Mouse (Mus musculus) cortical plate, adult 2 months (tissue): ENCODE results near the gene Gxylt2. TPM values are rescaled to one million over a fixed set of nuclear protein-coding genes. Genes with fewer than 3 reads are reported as not detected.

Experiments used
- H3K27ac ChIP-seq: fragments of 200-500 bp; 2 replicates; pipeline ENCODE4 v1.5.1; 2012; ENCODE audit warnings: low read length, control low read depth, inconsistent platforms; ENCODE audit not compliant: insufficient read depth
- H3K4me1 ChIP-seq: fragments of 200-500 bp; 2 replicates; pipeline ENCODE4 v1.6.1; 2011; ENCODE audit warnings: low read length; ENCODE audit not compliant: control insufficient read depth, insufficient read depth
- H3K4me3 ChIP-seq: fragments of 200-500 bp; 2 replicates; pipeline ENCODE4 v1.5.1; 2011; ENCODE audit warnings: mild to moderate bottlenecking, low read length, control low read depth; ENCODE audit not compliant: insufficient read depth
- CTCF ChIP-seq: fragments of 200-500 bp; IDR thresholded peaks from 2 replicates; pipeline ENCODE4 v1.5.1; 2011; ENCODE audit warnings: mild to moderate bottlenecking, control low read depth, low read length; ENCODE audit not compliant: insufficient read depth; ENCODE audit errors: extremely low read depth
- POLR2A ChIP-seq: fragments of 200-500 bp; IDR thresholded peaks from 2 replicates; pipeline ENCODE4 v1.6.1; 2011; ENCODE audit warnings: mild to moderate bottlenecking, low read length, control low read depth; ENCODE audit not compliant: insufficient read depth; ENCODE audit errors: extremely low read depth
- polyA plus RNA-seq: library from polyadenylated mRNA; depleted of rRNA; stranded (reverse); fragments of >200 nt; gene quantifications from 2 replicates; pipeline ENCODE4 v1.2.3, GENCODE M21; 2012

The Gxylt2 gene
- polyA plus RNA-seq, 1 experiment = 0.77 TPM

- TF ChIP-seq POLR2A (no peak), CTCF (no peak)
- H3K27ac ChIP-seq = no peak overlapping the region
- no peaks in the 10 kb centered on the region for H3K4me1 ChIP-seq
- no peak overlapping the region for H3K4me3 ChIP-seq
These were observed 4.9 kb downstream of the Gxylt2 start for GRCm38 (mm10) chr6:100709483-100709882.

GRCm38 (mm10) chr6:100710170-100710569 lies 5.6 kb downstream of the Gxylt2 start:
- TF ChIP-seq CTCF (0 out of 2 replicates have a peak, but pooled peaks have one; percentile 2), POLR2A (no peak)
- no peak overlapping the region for H3K27ac ChIP-seq
- H3K4me3 ChIP-seq = no peak overlapping the region
- no peaks in the 10 kb centered on the region for H3K4me1 ChIP-seq

- Histone ChIP-seq H3K27ac (no peak overlapping the region), H3K4me3 (no peak overlapping the region), H3K4me1 (no peaks in the 10 kb centered on the region)
- TF ChIP-seq CTCF = no peak
These were observed 6.3 kb downstream of the Gxylt2 start for GRCm38 (mm10) chr6:100710866-100711265.

GRCm38 (mm10) chr6:100715296-100715828 lies 10.8 kb downstream of the Gxylt2 start:
- TF ChIP-seq CTCF = no peak
- Histone ChIP-seq H3K4me1 (no peaks in the 10 kb centered on the region), H3K27ac (no peak overlapping the region), H3K4me3 (no peak overlapping the region)

GRCm38 (mm10) chr6:100716152-100716551 lies 11.6 kb downstream of the Gxylt2 start:
- TF ChIP-seq CTCF = no peak
- TF ChIP-seq POLR2A = no peak
- Histone ChIP-seq H3K27ac (no peak overlapping the region), H3K4me3 (no peak overlapping the region), H3K4me1 (peaks cover 1% of the 10 kb centered on the region; the same call in 1 of the 2 replicates)

- TF ChIP-seq CTCF (no peak), POLR2A (no peak)
- Histone ChIP-seq H3K27ac (no peak overlapping the region), H3K4me1 (peaks cover 1% of the 10 kb centered on the region; the same call in 1 of the 2 replicates), H3K4me3 (no peak overlapping the region)
These were observed 12.3 kb downstream of the Gxylt2 start for GRCm38 (mm10) chr6:100716817-100717216.

- Histone ChIP-seq H3K4me1 (peaks cover 1% of the 10 kb centered on the region; the same call in 1 of the 2 replicates), H3K27ac (no peak overlapping the region), H3K4me3 (no peak overlapping the region)
- no peak for TF ChIP-seq POLR2A
- no peak for TF ChIP-seq CTCF
These were observed 15.6 kb downstream of the Gxylt2 start for GRCm38 (mm10) chr6:100720098-100720501.

GRCm38 (mm10) chr6:100720882-100721721 lies 16.6 kb downstream of the Gxylt2 start:
- peaks cover 1% of the 10 kb centered on the region; the same call in 1 of the 2 replicates for H3K4me1 ChIP-seq
- no peak overlapping the region for H3K4me3 ChIP-seq
- TF ChIP-seq CTCF = no peak
- no peak for TF ChIP-seq POLR2A
- H3K27ac ChIP-seq = no peak overlapping the region

- TF ChIP-seq POLR2A = no peak
- no peak for TF ChIP-seq CTCF
- Histone ChIP-seq H3K4me3 (no peak overlapping the region), H3K27ac (no peak overlapping the region)
These were observed 27.5 kb downstream of the Gxylt2 start for GRCm38 (mm10) chr6:100731996-100732375.

More at GRCm38 (mm10) chr6:100731996-100732375, 27.5 kb downstream of the Gxylt2 start:
- H3K4me1 ChIP-seq = no peaks in the 10 kb centered on the region; the same call in 1 of the 2 replicates
